Mouse (Mus musculus): ENCODE data around the gene Slc6a12. TPM values are rescaled to one million over a fixed set of nuclear protein-coding genes. Genes with fewer than 3 reads are reported as not detected.

Slc6a12 gene
- total and polyA plus RNA-seq, 2 experiments: 86.8 to 172 TPM

DNA sequence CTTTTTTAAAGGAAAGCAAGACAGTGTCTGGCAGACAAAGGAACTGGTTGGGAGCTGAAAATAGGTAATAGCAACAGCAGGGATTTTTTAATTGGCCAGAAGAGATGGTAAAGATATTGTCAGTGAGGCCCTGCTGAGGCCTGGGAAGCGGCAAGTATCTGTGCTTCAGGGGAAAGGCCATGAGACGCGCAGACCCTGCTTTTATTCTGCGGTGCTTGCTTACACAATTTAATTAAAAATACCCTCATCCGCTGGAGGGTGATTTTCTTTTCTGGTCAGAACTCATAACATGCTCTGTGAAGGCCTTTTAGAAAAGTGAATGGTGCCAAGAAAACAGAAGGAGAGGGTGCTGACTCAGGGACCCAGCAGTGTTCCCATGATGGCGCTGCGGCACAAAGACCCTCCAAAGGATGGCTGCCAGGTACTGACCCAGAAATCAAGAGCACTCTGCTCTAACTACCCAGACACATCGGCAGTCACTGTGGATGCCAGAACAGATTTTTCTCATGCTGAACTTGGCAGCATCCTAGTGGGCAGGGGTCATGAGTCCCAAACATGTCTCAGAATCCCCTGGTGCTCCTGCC, 59.9 kb downstream of the Slc6a12 start:
- 92% methylated on average over 8 of the region's 8 CpGs for WGBS
- H3K27me3 ChIP-seq (ENCODE audit: control insufficient read depth, insufficient read depth, low read length): no peaks in the 10 kb centered on the region
- no peak for TF ChIP-seq POLR2A (IDR thresholded peaks at IDR 0.05; ENCODE audit: extremely low read depth, insufficient read depth, low read length)
- no peak for TF ChIP-seq CTCF (IDR thresholded peaks at IDR 0.05; ENCODE audit: low read depth, low read length)

GRCm38 (mm10) chr6:121405311-121405710, 62.4 kb downstream of the Slc6a12 start:
- DNase-seq (ENCODE audit: extremely low read depth, low read depth, low spot score): no peak
- no peak overlapping the region for H3K27ac ChIP-seq (replicated peaks; ENCODE audit: insufficient read depth, low read depth, low read length)
- H3K4me1 ChIP-seq (ENCODE audit: control insufficient read depth, insufficient read depth, low read length): no peaks in the 10 kb centered on the region
- no peak overlapping the region for H3K9ac ChIP-seq (ENCODE audit: low read depth, low read length)
- H3K4me3 ChIP-seq (ENCODE audit: insufficient read depth, low read depth, low read length): no peak overlapping the region
- no peaks in the 10 kb centered on the region for H3K36me3 ChIP-seq (ENCODE audit: control insufficient read depth, insufficient read depth, low read length)
- H3K27me3 ChIP-seq (ENCODE audit: control insufficient read depth, insufficient read depth, low read length): no peaks in the 10 kb centered on the region
- H3K79me2 ChIP-seq (ENCODE audit: control insufficient read depth, insufficient read depth, low read length): no peaks in the 10 kb centered on the region
- 93% methylated on average over 8 of the region's 8 CpGs for WGBS
- no peak for TF ChIP-seq POLR2A (IDR thresholded peaks at IDR 0.05; ENCODE audit: extremely low read depth, insufficient read depth, low read length)
- no peak for TF ChIP-seq CTCF (IDR thresholded peaks at IDR 0.05; ENCODE audit: low read depth, low read length)

More for the DNA sequence above, 59.9 kb downstream of the Slc6a12 start:
- no peak for DNase-seq (ENCODE audit: extremely low read depth, low read depth, low spot score)
- no peak overlapping the region for H3K27ac ChIP-seq (replicated peaks; ENCODE audit: insufficient read depth, low read depth, low read length)
- H3K79me2 ChIP-seq (ENCODE audit: control insufficient read depth, insufficient read depth, low read length): no peaks in the 10 kb centered on the region
- H3K9ac ChIP-seq (ENCODE audit: low read depth, low read length): no peak overlapping the region
- H3K36me3 ChIP-seq (ENCODE audit: control insufficient read depth, insufficient read depth, low read length): no peaks in the 10 kb centered on the region
- H3K4me3 ChIP-seq (ENCODE audit: insufficient read depth, low read depth, low read length): no peak overlapping the region
- no peaks in the 10 kb centered on the region for H3K4me1 ChIP-seq (ENCODE audit: control insufficient read depth, insufficient read depth, low read length)

DNA sequence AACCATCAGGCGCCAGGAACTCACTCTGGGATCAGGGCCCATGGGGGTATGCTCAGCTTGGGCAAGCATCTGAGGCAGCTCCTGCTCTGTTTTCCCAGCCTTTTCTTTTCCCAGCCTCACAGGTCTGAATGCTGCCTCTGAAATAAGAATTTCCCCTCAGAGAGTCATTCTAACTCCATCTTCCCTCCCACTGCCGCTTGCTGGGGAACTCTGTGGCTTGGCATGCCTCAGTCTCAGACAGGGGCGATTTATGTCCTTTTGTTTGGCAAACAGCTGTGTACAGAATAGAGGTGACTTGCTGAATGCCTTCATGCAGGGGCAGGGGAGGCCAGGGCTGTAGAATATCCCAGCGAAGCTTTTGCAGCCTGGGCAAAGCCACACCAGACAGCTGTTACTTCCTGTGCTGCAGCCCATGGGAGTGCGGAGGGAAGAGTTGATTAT, 64.7 kb downstream of the Slc6a12 start:
- TF ChIP-seq CTCF (IDR thresholded peaks at IDR 0.05; ENCODE audit: low read depth, low read length): no peak
- no peak for TF ChIP-seq POLR2A (IDR thresholded peaks at IDR 0.05; ENCODE audit: extremely low read depth, insufficient read depth, low read length)
- no peak overlapping the region for H3K4me3 ChIP-seq (ENCODE audit: insufficient read depth, low read depth, low read length)
- H3K4me1 ChIP-seq (ENCODE audit: control insufficient read depth, insufficient read depth, low read length): no peaks in the 10 kb centered on the region
- no peaks in the 10 kb centered on the region for H3K36me3 ChIP-seq (ENCODE audit: control insufficient read depth, insufficient read depth, low read length)
- no peak for DNase-seq (ENCODE audit: extremely low read depth, low read depth, low spot score)
- WGBS: 58% methylated on average over 5 of the region's 5 CpGs
- no peak overlapping the region for H3K27ac ChIP-seq (replicated peaks; ENCODE audit: insufficient read depth, low read depth, low read length)
- H3K79me2 ChIP-seq (ENCODE audit: control insufficient read depth, insufficient read depth, low read length): no peaks in the 10 kb centered on the region
- no peak overlapping the region for H3K9ac ChIP-seq (ENCODE audit: low read depth, low read length)
- H3K27me3 ChIP-seq (ENCODE audit: control insufficient read depth, insufficient read depth, low read length): peaks cover 4% of the 10 kb centered on the region

- no peaks in the 10 kb centered on the region for H3K4me1 ChIP-seq (ENCODE audit: control insufficient read depth, insufficient read depth, low read length)
- no peak overlapping the region for H3K9ac ChIP-seq (ENCODE audit: low read depth, low read length)
- no peak for DNase-seq (ENCODE audit: extremely low read depth, low read depth, low spot score)
- H3K79me2 ChIP-seq (ENCODE audit: control insufficient read depth, insufficient read depth, low read length): no peaks in the 10 kb centered on the region
- H3K4me3 ChIP-seq (ENCODE audit: insufficient read depth, low read depth, low read length): no peak overlapping the region
- H3K27ac ChIP-seq (replicated peaks; ENCODE audit: insufficient read depth, low read depth, low read length): no peak overlapping the region
- no peaks in the 10 kb centered on the region for H3K36me3 ChIP-seq (ENCODE audit: control insufficient read depth, insufficient read depth, low read length)
- WGBS: 4% methylated on average over 46 of the region's 46 CpGs
- no peak for TF ChIP-seq POLR2A (IDR thresholded peaks at IDR 0.05; ENCODE audit: extremely low read depth, insufficient read depth, low read length)
- TF ChIP-seq CTCF (IDR thresholded peaks at IDR 0.05; ENCODE audit: low read depth, low read length): no peak
- peaks cover 14% of the 10 kb centered on the region for H3K27me3 ChIP-seq (ENCODE audit: control insufficient read depth, insufficient read depth, low read length)
These were observed 69.9 kb downstream of the Slc6a12 start for GRCm38 (mm10) chr6:121412558-121413297.

Other genes starting within 250 kb of the Slc6a12 start
- 5.8 and 9.0 TPM in 2 replicates for gene Mical3, start 212.1 kb upstream of the Slc6a12 start, total RNA-seq (2014; rRNA removed)
- 7.9 and 8.8 TPM in 2 replicates for gene Mical3, start 212.1 kb upstream of the Slc6a12 start, polyA plus RNA-seq (2012; rRNA removed)
- gene Pex26, start 159.4 kb upstream of the Slc6a12 start, total RNA-seq (2014; rRNA removed): 10.0 and 13.2 TPM in 2 replicates
- gene Pex26, start 159.4 kb upstream of the Slc6a12 start, polyA plus RNA-seq (2012; rRNA removed): 20.4 and 23.5 TPM in 2 replicates
- gene Tuba8, start 132.4 kb upstream of the Slc6a12 start, total RNA-seq (2014; rRNA removed): 0.55 and 1.9 TPM in 2 replicates
- gene Tuba8, start 132.4 kb upstream of the Slc6a12 start, polyA plus RNA-seq (2012; rRNA removed): 1.5 and 1.6 TPM in 2 replicates
- 16.8 and 25.5 TPM in 2 replicates for gene Usp18, start 97.2 kb upstream of the Slc6a12 start, total RNA-seq (2014; rRNA removed)
- gene Usp18, start 97.2 kb upstream of the Slc6a12 start, polyA plus RNA-seq (2012; rRNA removed): 9.7 and 27.8 TPM in 2 replicates
- 159 and 178 TPM in 2 replicates for gene Slc6a13, start 42.8 kb upstream of the Slc6a12 start, total RNA-seq (2014; rRNA removed)
- 264 and 272 TPM in 2 replicates for gene Slc6a13, start 42.8 kb upstream of the Slc6a12 start, polyA plus RNA-seq (2012; rRNA removed)
- under 0.01 TPM in 1 of 2 replicates, not detected in the other for gene Iqsec3, start 130.6 kb downstream of the Slc6a12 start, total RNA-seq (2014; rRNA removed)
- not detected in 2 replicates for gene Iqsec3, start 130.6 kb downstream of the Slc6a12 start, polyA plus RNA-seq (2012; rRNA removed)